Mouse (Mus musculus): Measurements from ENCODE around the gene H2-Q7.
"Not testable (repeated sequence)": the region's sequence is repeated elsewhere in the genome, so short reads cannot be mapped to it uniquely, and the experiment has no call there.

The H2-Q7 gene

GRCm38 (mm10) chr17:35437386-35437936, 1.5 kb upstream of the H2-Q7 start:
- not testable (repeated sequence) for DNase-seq

GRCm38 (mm10) chr17:35438395-35438794, 560 bp upstream of the H2-Q7 start:
- not testable (repeated sequence) for DNase-seq

GRCm38 (mm10) chr17:35439295-35439747, 366 bp downstream of the H2-Q7 start:
- DNase-seq, result not testable (repeated sequence)

- not testable (repeated sequence) for DNase-seq
These were observed 1.1 kb downstream of the H2-Q7 start for GRCm38 (mm10) chr17:35439925-35440645.

- DNase-seq, result not testable (repeated sequence)
These were observed 3.4 kb downstream of the H2-Q7 start for GRCm38 (mm10) chr17:35442376-35442775.

GRCm38 (mm10) chr17:35444510-35444909, 5.6 kb downstream of the H2-Q7 start:
- not testable (repeated sequence) for DNase-seq

GRCm38 (mm10) chr17:35458247-35458646, 19.3 kb downstream of the H2-Q7 start:
- DNase-seq, result not testable (repeated sequence)

GRCm38 (mm10) chr17:35460513-35461341, 21.8 kb downstream of the H2-Q7 start:
- not testable (repeated sequence) for DNase-seq

GRCm38 (mm10) chr17:35465651-35466050, 26.7 kb downstream of the H2-Q7 start:
- DNase-seq, result not testable (repeated sequence)

GRCm38 (mm10) chr17:35468936-35469335, 30.0 kb downstream of the H2-Q7 start:
- DNase-seq, result not testable (repeated sequence)

GRCm38 (mm10) chr17:35469842-35470751, 31.1 kb downstream of the H2-Q7 start, which contains the start of gene H2-Q10:
TSS of gene H2-Q10 (plus strand) at chr17:35470089.
- peak; percentile 60 for DNase-seq

- peak; percentile 62 for DNase-seq
These were observed 45.1 kb downstream of the H2-Q7 start for GRCm38 (mm10) chr17:35484066-35484465.

GRCm38 (mm10) chr17:35485702-35486101, 46.7 kb downstream of the H2-Q7 start:
- no peak for DNase-seq

GRCm38 (mm10) chr17:35486726-35487125, 47.8 kb downstream of the H2-Q7 start:
- no peak for DNase-seq

- no peak for DNase-seq
These were observed 49.1 kb downstream of the H2-Q7 start for GRCm38 (mm10) chr17:35488041-35488440.

GRCm38 (mm10) chr17:35490320-35490719, 51.4 kb downstream of the H2-Q7 start:
- DNase-seq, result no peak
